Mouse (Mus musculus) MEL (cell line): Measurements from ENCODE around the gene Prorsd1. TPM values are rescaled to one million over a fixed set of nuclear protein-coding genes. Genes with fewer than 3 reads are reported as not detected.

Experiments used
- DNase-seq: peaks from one replicate; pipeline ENCODE4 v3.0.0; 2011; ENCODE audit warnings: low read depth, low spot score
- H3K27ac ChIP-seq: 2 replicates; pipeline ENCODE4 v1.5.1; 2012; ENCODE audit warnings: low read depth, mild to moderate bottlenecking, control low read depth, low read length, moderate library complexity; ENCODE audit not compliant: control insufficient read depth
- H3K27me3 ChIP-seq, 2 experiments: fragments of 150-350 bp in 1 of 2; sonication (generic) in 1 of 2; 2 replicates each; pipeline ENCODE4 v1.6.1; 2012; ENCODE audit warnings: low read length in 2 of 2, mild to moderate bottlenecking in 2 of 2, improper control_type of control experiment in 1 of 2, moderate library complexity in 1 of 2; ENCODE audit not compliant: insufficient read depth in 2 of 2, control insufficient read depth in 1 of 2
- H3K36me3 ChIP-seq, 2 experiments: 2 replicates each; pipeline ENCODE4 v1.6.1; 2012 to 2014; ENCODE audit warnings: low read length in 2 of 2, improper control_type of control experiment in 1 of 2, inconsistent platforms in 1 of 2, mild to moderate bottlenecking in 1 of 2; ENCODE audit not compliant: insufficient read depth in 2 of 2, control insufficient read depth in 1 of 2
- H3K4me1 ChIP-seq, 2 experiments: fragments of 150-350 bp in 1 of 2; sonication (generic) in 1 of 2; 2 replicates each; pipeline ENCODE4 v1.6.1; 2012; ENCODE audit warnings: low read length in 2 of 2, improper control_type of control experiment in 1 of 2, mild to moderate bottlenecking in 1 of 2; ENCODE audit not compliant: insufficient read depth in 2 of 2, control insufficient read depth in 1 of 2
- H3K4me3 ChIP-seq, 2 experiments: fragments of 150-350 bp in 1 of 2; sonication (generic) in 1 of 2; 2 replicates each; pipeline ENCODE4 v1.5.1; 2012; ENCODE audit warnings: low read depth in 2 of 2, low read length in 2 of 2, mild to moderate bottlenecking in 2 of 2, moderate library complexity in 2 of 2, control low read depth in 1 of 2, improper control_type of control experiment in 1 of 2; ENCODE audit not compliant: control insufficient read depth in 1 of 2, insufficient read depth in 1 of 2
- H3K79me2 ChIP-seq: 2 replicates; pipeline ENCODE4 v1.6.1; 2012; ENCODE audit warnings: mild to moderate bottlenecking, low read length, moderate library complexity; ENCODE audit not compliant: control insufficient read depth, poor library complexity, insufficient read depth
- H3K9ac ChIP-seq: 2 replicates; pipeline ENCODE4 v1.6.1; 2012; ENCODE audit warnings: low read depth, mild to moderate bottlenecking, control low read depth, low read length, moderate library complexity; ENCODE audit not compliant: control insufficient read depth, poor library complexity, severe bottlenecking
- H3K9me3 ChIP-seq: fragments of 150-350 bp; sonication (generic); replicated peaks from 2 replicates; pipeline ENCODE4 v1.6.1; 2012; ENCODE audit warnings: mild to moderate bottlenecking, low read length, improper control_type of control experiment, moderate library complexity; ENCODE audit not compliant: insufficient read depth
- CHD1 ChIP-seq: IDR thresholded peaks from 2 replicates; pipeline ENCODE4 v1.6.1; 2012; ENCODE audit warnings: low read depth, mild to moderate bottlenecking, inconsistent platforms, low read length, improper control_type of control experiment
- CHD2 ChIP-seq: IDR thresholded peaks from 2 replicates; pipeline ENCODE4 v1.6.1; 2011; ENCODE audit warnings: low read length, improper control_type of control experiment
- CTCF ChIP-seq, 3 experiments: IDR thresholded peaks in 2 of 3; conservative IDR thresholded peaks in 1 of 3; 2 replicates each; pipeline ENCODE4 v1.5.1; 2011 to 2012; ENCODE audit warnings: low read length in 3 of 3, low read depth in 2 of 3, mild to moderate bottlenecking in 2 of 3, improper control_type of control experiment in 1 of 3, inconsistent platforms in 1 of 3, mixed read lengths in 1 of 3, moderate library complexity in 1 of 3; ENCODE audit not compliant: control insufficient read depth in 1 of 3, insufficient read depth in 1 of 3, poor library complexity in 1 of 3, severe bottlenecking in 1 of 3
- E2F4 ChIP-seq: IDR thresholded peaks from 2 replicates; pipeline ENCODE4 v1.6.1; 2011; ENCODE audit warnings: low read depth, low read length, improper control_type of control experiment, borderline replicate concordance
- ELF1 ChIP-seq: IDR thresholded peaks from 2 replicates; pipeline ENCODE4 v1.6.1; 2014; ENCODE audit warnings: low read depth, mild to moderate bottlenecking, inconsistent platforms, low read length, improper control_type of control experiment, moderate library complexity
- ETS1 ChIP-seq: IDR thresholded peaks from 2 replicates; pipeline ENCODE4 v1.6.1; 2012; ENCODE audit warnings: low read depth, mild to moderate bottlenecking, inconsistent platforms, low read length, improper control_type of control experiment, moderate library complexity
- GATA1 ChIP-seq: IDR thresholded peaks from 2 replicates; pipeline ENCODE4 v1.6.1; 2011; ENCODE audit warnings: low read depth, low read length, improper control_type of control experiment
- HCFC1 ChIP-seq: IDR thresholded peaks from 2 replicates; pipeline ENCODE4 v1.6.1; 2012; ENCODE audit warnings: low read depth, mild to moderate bottlenecking, inconsistent platforms, low read length, improper control_type of control experiment, moderate library complexity
- JUND ChIP-seq: IDR thresholded peaks from 2 replicates; pipeline ENCODE4 v1.6.1; 2011; ENCODE audit warnings: low read depth, mild to moderate bottlenecking, improper control_type of control experiment, low read length
- KAT2A ChIP-seq: conservative IDR thresholded peaks from 2 replicates; pipeline ENCODE4 v1.6.1; 2012; ENCODE audit warnings: low read depth, low read length, improper control_type of control experiment, inconsistent platforms
- MAX ChIP-seq: IDR thresholded peaks from 2 replicates; pipeline ENCODE4 v1.6.1; 2011; ENCODE audit warnings: low read length, improper control_type of control experiment
- MAZ ChIP-seq: IDR thresholded peaks from 2 replicates; pipeline ENCODE4 v1.6.1; 2012; ENCODE audit warnings: low read depth, mild to moderate bottlenecking, inconsistent platforms, low read length, improper control_type of control experiment
- MEF2A ChIP-seq: IDR thresholded peaks from 2 replicates; pipeline ENCODE4 v1.6.1; 2014; ENCODE audit warnings: low read depth, mild to moderate bottlenecking, inconsistent platforms, low read length, improper control_type of control experiment; ENCODE audit not compliant: poor library complexity, insufficient replicate concordance, severe bottlenecking; ENCODE audit errors: extremely low read depth
- MXI1 ChIP-seq: IDR thresholded peaks from 2 replicates; pipeline ENCODE4 v1.6.1; 2011; ENCODE audit warnings: mild to moderate bottlenecking, low read depth, low read length, improper control_type of control experiment
- MYC ChIP-seq: IDR thresholded peaks from 2 replicates; pipeline ENCODE4 v1.6.1; 2011; ENCODE audit warnings: low read depth, mild to moderate bottlenecking, low read length, improper control_type of control experiment, moderate library complexity
- NELFE ChIP-seq: IDR thresholded peaks from 2 replicates; pipeline ENCODE4 v1.6.1; 2011; ENCODE audit warnings: low read depth, low read length, improper control_type of control experiment
- NRF1 ChIP-seq: IDR thresholded peaks from 2 replicates; pipeline ENCODE4 v1.6.1; 2014; ENCODE audit warnings: low read depth, mild to moderate bottlenecking, inconsistent platforms, low read length, improper control_type of control experiment, moderate library complexity; ENCODE audit not compliant: poor library complexity, insufficient read depth, severe bottlenecking
- POLR2A ChIP-seq, 2 experiments: IDR thresholded peaks; 2 replicates each; pipeline ENCODE4 v1.6.1; 2011 to 2012; ENCODE audit warnings: low read length in 2 of 2, mild to moderate bottlenecking in 2 of 2, control low read depth in 1 of 2, improper control_type of control experiment in 1 of 2, low read depth in 1 of 2, moderate library complexity in 1 of 2; ENCODE audit not compliant: control insufficient read depth in 1 of 2, insufficient read depth in 1 of 2, poor library complexity in 1 of 2
- POLR2AphosphoS2 ChIP-seq: IDR thresholded peaks from 2 replicates; pipeline ENCODE4 v1.6.1; 2011; ENCODE audit warnings: low read length, improper control_type of control experiment
- POLR2AphosphoS5 ChIP-seq: IDR thresholded peaks from 2 replicates; pipeline ENCODE4 v1.6.1; 2012; ENCODE audit warnings: low read depth, borderline replicate concordance, mild to moderate bottlenecking, inconsistent platforms, low read length, moderate library complexity, mixed read lengths
- RAD21 ChIP-seq: IDR thresholded peaks from 2 replicates; pipeline ENCODE4 v1.6.1; 2011; ENCODE audit warnings: mild to moderate bottlenecking, low read depth, low read length, improper control_type of control experiment
- RCOR1 ChIP-seq: IDR thresholded peaks from 2 replicates; pipeline ENCODE4 v1.6.1; 2012; ENCODE audit warnings: low read depth, mild to moderate bottlenecking, inconsistent platforms, low read length, improper control_type of control experiment
- SIN3A ChIP-seq: IDR thresholded peaks from 2 replicates; pipeline ENCODE4 v1.6.1; 2012; ENCODE audit warnings: low read length, improper control_type of control experiment, inconsistent platforms
- TAL1 ChIP-seq: IDR thresholded peaks from 2 replicates; pipeline ENCODE4 v1.6.1; 2012; ENCODE audit warnings: mild to moderate bottlenecking, inconsistent platforms, low read length, moderate library complexity, mixed read lengths
- TBP ChIP-seq: IDR thresholded peaks from 2 replicates; pipeline ENCODE4 v1.8.0; 2011; ENCODE audit warnings: low read depth, low read length, improper control_type of control experiment
- UBTF ChIP-seq: IDR thresholded peaks from 2 replicates; pipeline ENCODE4 v1.6.1; 2012; ENCODE audit warnings: low read depth, mild to moderate bottlenecking, inconsistent platforms, low read length, improper control_type of control experiment, moderate library complexity, borderline replicate concordance; ENCODE audit not compliant: insufficient read depth
- USF2 ChIP-seq, 2 experiments: IDR thresholded peaks; 2 replicates each; pipeline ENCODE4 v1.6.1; 2011 to 2012; ENCODE audit warnings: improper control_type of control experiment in 2 of 2, low read length in 2 of 2, borderline replicate concordance in 1 of 2, inconsistent platforms in 1 of 2, low read depth in 1 of 2, mild to moderate bottlenecking in 1 of 2; ENCODE audit not compliant: insufficient read depth in 1 of 2
- ZC3H11A ChIP-seq: IDR thresholded peaks from 2 replicates; pipeline ENCODE4 v1.6.1; 2012; ENCODE audit warnings: low read depth, mild to moderate bottlenecking, inconsistent platforms, low read length, improper control_type of control experiment
- ZKSCAN1 ChIP-seq: IDR thresholded peaks from 2 replicates; pipeline ENCODE4 v1.6.1; 2012; ENCODE audit warnings: low read depth, mild to moderate bottlenecking, inconsistent platforms, low read length, improper control_type of control experiment, moderate library complexity
- ZMIZ1 ChIP-seq: IDR thresholded peaks from 2 replicates; pipeline ENCODE4 v1.6.1; 2012; ENCODE audit warnings: low read depth, mild to moderate bottlenecking, inconsistent platforms, low read length, improper control_type of control experiment, moderate library complexity
- ZNF384 ChIP-seq: IDR thresholded peaks from 2 replicates; pipeline ENCODE4 v1.6.1; 2012; ENCODE audit warnings: low read depth, mild to moderate bottlenecking, inconsistent platforms, low read length, improper control_type of control experiment
- polyA plus RNA-seq, 2 experiments: library from polyadenylated mRNA; stranded (reverse) in 1 of 2; unstranded in 1 of 2; fragments of >175 nt in 1 of 2; fragments of >200 nt in 1 of 2; gene quantifications; 2 replicates each; pipeline versions ENCODE4 v1.2.1 to v1.2.4; 2012; ENCODE audit warnings: low replicate concordance in 2 of 2, low read depth in 1 of 2; ENCODE audit not compliant: insufficient read length in 2 of 2, insufficient read depth in 1 of 2, missing spikeins in 1 of 2
- total RNA-seq: library from RNA; depleted of rRNA; stranded (reverse); fragments of 300-350 nt; gene quantifications from 2 replicates; pipeline ENCODE4 v1.2.3, GENCODE M21; 2012

Prorsd1 gene
- total and polyA plus RNA-seq, 3 experiments, result 46.9 to 48.7 TPM; not detected in 1

GRCm38 (mm10) chr11:29538201-29538600, 23.4 kb upstream of the Prorsd1 start (continued):
- TF ChIP-seq MXI1 (0 out of 2 replicates have a peak, but pooled peaks have one; percentile 34), JUND (no peak), USF2 (IDR thresholded peaks at IDR 0.05; ENCODE audit: borderline replicate concordance in 1 of 2, insufficient read depth in 1 of 2, low read depth in 1 of 2, low read length in 2 of 2) (no peak), ZNF384 (peak; percentile 64), POLR2A (IDR thresholded peaks at IDR 0.05; ENCODE audit: control insufficient read depth in 1 of 2, insufficient read depth in 1 of 2, low read depth in 1 of 2, low read length in 2 of 2, poor library complexity in 1 of 2) (no peak), ZC3H11A (no peak), E2F4 (no peak), POLR2AphosphoS5 (no peak), ZMIZ1 (no peak), ELF1 (no peak)
- TF ChIP-seq, all 39 proteins: peak for 12

- no peaks in the 10 kb centered on the region for H3K27me3 ChIP-seq
- peaks cover 6 to 29% of the 10 kb centered on the region in 2 experiments for H3K36me3 ChIP-seq
- no peaks in the 10 kb centered on the region for H3K9me3 ChIP-seq
- H3K9ac ChIP-seq, result peak within 1 kb of the TSS; percentile 96
- H3K4me1 ChIP-seq, result peaks cover 11% of the 10 kb centered on the region in 2 experiments
- DNase-seq, result peak; percentile 96
- H3K4me3 ChIP-seq, result peak within 1 kb of the TSS; percentile 88 to 96
- H3K27ac ChIP-seq, result peak within 1 kb of the TSS; percentile 88
- H3K79me2 ChIP-seq, result peaks cover 20% of the 10 kb centered on the region
- TF ChIP-seq CHD1 (peak; percentile 73), RCOR1 (peak; percentile 62; the same call in 1 of the 2 replicates), MAZ (peak; percentile 81), USF2 (IDR thresholded peaks at IDR 0.05; ENCODE audit: borderline replicate concordance in 1 of 2, insufficient read depth in 1 of 2, low read depth in 1 of 2, low read length in 2 of 2) (no peak), UBTF (0 out of 2 replicates have a peak, but pooled peaks have one; percentile 55), ZKSCAN1 (no peak), TAL1 (no peak), MEF2A (no peak), KAT2A (peak; percentile 86), POLR2AphosphoS5 (no peak), MAX (peak; percentile 84), POLR2A (IDR thresholded peaks at IDR 0.05; ENCODE audit: control insufficient read depth in 1 of 2, insufficient read depth in 1 of 2, low read depth in 1 of 2, low read length in 2 of 2, poor library complexity in 1 of 2) (peak; percentile 98 to 100), E2F4 (no peak; the same call in 1 of the 2 replicates), NELFE (peak; percentile 99), CHD2 (no peak), NRF1 (no peak), HCFC1 (peak; percentile 98), ZC3H11A (no peak), MYC (peak; percentile 84), POLR2AphosphoS2 (peak; percentile 99), GATA1 (0 out of 2 replicates have a peak, but pooled peaks have one; percentile 6), RAD21 (no peak; the same call in 1 of the 2 replicates), ETS1 (peak; percentile 68), ELF1 (peak; percentile 87), TBP (peak; percentile 93), CTCF (IDR thresholded peaks at IDR 0.05 in 2 of 3, conservative IDR thresholded peaks at IDR 0.05 in 1 of 3; ENCODE audit: control insufficient read depth in 1 of 3, insufficient read depth in 1 of 3, low read depth in 2 of 3, low read length in 3 of 3, poor library complexity in 1 of 3, severe bottlenecking in 1 of 3) (no peak; a peak in 1 of 6 replicates), MXI1 (peak; percentile 87; the same call in 1 of the 2 replicates), SIN3A (peak; percentile 96)
Measured at GRCm38 (mm10) chr11:29525988-29526794, 11.4 kb upstream of the Prorsd1 start, which contains the start of gene Mtif2. Gene Mtif2, plus strand, starts transcription at chr11:29526408.
